Mouse (Mus musculus) liver, embryonic 16.5 days (tissue): ENCODE data around the gene Yipf1. TPM values are rescaled to one million over a fixed set of nuclear protein-coding genes. Genes with fewer than 3 reads are reported as not detected.

Experiments used
- ATAC-seq: fragments of 200-750 bp; cut with Nextera tagmentation; 2 replicates; pipeline ENCODE4 v1.8.0; 2017; ENCODE audit warnings: low read depth, mild to moderate bottlenecking, moderate number of reproducible peaks, moderate library complexity
- H3K27ac ChIP-seq: fragments of 300-500 bp; sonication (generic); 2 replicates; pipeline ENCODE4 v1.5.1; 2014; ENCODE audit warnings: mild to moderate bottlenecking, low read length
- H3K27me3 ChIP-seq: fragments of 300-500 bp; sonication (generic); 2 replicates; pipeline ENCODE4 v1.6.1; 2014; ENCODE audit warnings: low read depth, low read length, mixed read lengths; ENCODE audit not compliant: control insufficient read depth, insufficient read depth
- H3K36me3 ChIP-seq: fragments of 300-500 bp; sonication (generic); 2 replicates; pipeline ENCODE4 v1.6.1; 2014; ENCODE audit warnings: mild to moderate bottlenecking; ENCODE audit not compliant: control insufficient read depth, insufficient read depth
- H3K4me1 ChIP-seq: fragments of 300-500 bp; sonication (generic); 2 replicates; pipeline ENCODE4 v1.6.1; 2014; ENCODE audit warnings: low read depth, low read length, mixed read lengths; ENCODE audit not compliant: control insufficient read depth
- H3K4me2 ChIP-seq: fragments of 300-500 bp; sonication (generic); 2 replicates; pipeline ENCODE4 v1.6.1; 2014; ENCODE audit warnings: low read depth, low read length, mixed read lengths
- H3K4me3 ChIP-seq: fragments of 300-500 bp; sonication (generic); 2 replicates; pipeline ENCODE4 v1.5.1; 2014; ENCODE audit warnings: low read depth, mild to moderate bottlenecking, low read length
- H3K9ac ChIP-seq: fragments of 300-500 bp; sonication (generic); 2 replicates; pipeline ENCODE4 v1.6.1; 2014; ENCODE audit warnings: low read depth, low read length
- H3K9me3 ChIP-seq: fragments of 300-500 bp; sonication (generic); replicated peaks from 2 replicates; pipeline ENCODE4 v1.6.1; 2016; ENCODE audit warnings: low read length; ENCODE audit not compliant: control insufficient read depth
- WGBS: fragments of 180-500 bp; shearing (Covaris S2); extraction: QIAGEN DNeasy Blood & Tissue Kit; methylation state at CpG from one replicate; pipeline ENCODE4 v1.1.7; 2014; ENCODE audit not compliant: insufficient replicate concordance; 5-methylcytosine and 5-hydroxymethylcytosine counted together
- polyA plus RNA-seq: library from polyadenylated mRNA; unstranded; fragments of >200 nt; fragmentation: Nextera tagmentation; extraction: Ambion mirVana; gene quantifications from 2 replicates; pipeline ENCODE4 v1.2.1, GENCODE M21; 2015

The Yipf1 gene
- polyA plus RNA-seq, 1 experiment from 2014 or later = 22.4 TPM

- Histone ChIP-seq H3K4me3 (no peak overlapping the region), H3K4me2 (no peak overlapping the region), H3K27me3 (no peaks in the 10 kb centered on the region), H3K9me3 (no peaks in the 10 kb centered on the region), H3K4me1 (no peaks in the 10 kb centered on the region), H3K9ac (no peak overlapping the region), H3K36me3 (no peaks in the 10 kb centered on the region), H3K27ac (no peak overlapping the region)
- ATAC-seq = no peak
- 74% methylated on average over 5 of the region's 5 CpGs for WGBS
Observed at GRCm38 (mm10) chr4:107341354-107341753, 27.2 kb downstream of the Yipf1 start.

GRCm38 (mm10) chr4:107344612-107345011 is 30.4 kb downstream of the Yipf1 start:
- Histone ChIP-seq H3K36me3 (no peaks in the 10 kb centered on the region), H3K4me2 (no peak overlapping the region), H3K4me3 (no peak overlapping the region), H3K9ac (no peak overlapping the region), H3K27ac (no peak overlapping the region), H3K4me1 (no peaks in the 10 kb centered on the region), H3K27me3 (no peaks in the 10 kb centered on the region), H3K9me3 (no peaks in the 10 kb centered on the region)
- 82% methylated on average over 7 of the region's 7 CpGs for WGBS
- no peak for ATAC-seq

GRCm38 (mm10) chr4:107347221-107347620 is 33.1 kb downstream of the Yipf1 start:
- Histone ChIP-seq H3K27me3 (no peaks in the 10 kb centered on the region), H3K36me3 (no peaks in the 10 kb centered on the region), H3K27ac (no peak overlapping the region), H3K4me1 (no peaks in the 10 kb centered on the region), H3K9me3 (no peaks in the 10 kb centered on the region), H3K4me2 (no peak overlapping the region), H3K4me3 (no peak overlapping the region), H3K9ac (no peak overlapping the region)
- WGBS = 60% methylated on average over 6 of the region's 6 CpGs
- ATAC-seq = no peak

- no peak overlapping the region for H3K4me2 ChIP-seq
- no peak overlapping the region for H3K9ac ChIP-seq
- 70% methylated on average over 20 of the region's 20 CpGs for WGBS
- no peaks in the 10 kb centered on the region for H3K27me3 ChIP-seq
- no peak overlapping the region for H3K4me3 ChIP-seq
- H3K27ac ChIP-seq = no peak overlapping the region
- no peaks in the 10 kb centered on the region for H3K36me3 ChIP-seq
- 0 out of 2 replicates have a peak, but pooled peaks have one; percentile 13 for ATAC-seq
- no peaks in the 10 kb centered on the region for H3K9me3 ChIP-seq
- H3K4me1 ChIP-seq = no peaks in the 10 kb centered on the region
Observed at GRCm38 (mm10) chr4:107348529-107349310, 34.6 kb downstream of the Yipf1 start.

GRCm38 (mm10) chr4:107349311-107350008 is 35.3 kb downstream of the Yipf1 start:
- Histone ChIP-seq H3K36me3 (no peaks in the 10 kb centered on the region), H3K27me3 (no peaks in the 10 kb centered on the region), H3K4me1 (no peaks in the 10 kb centered on the region), H3K27ac (no peak overlapping the region), H3K9me3 (no peaks in the 10 kb centered on the region), H3K9ac (no peak overlapping the region), H3K4me3 (no peak overlapping the region), H3K4me2 (no peak overlapping the region)
- no peak for ATAC-seq
- WGBS = 65% methylated on average over 8 of the region's 8 CpGs

GRCm38 (mm10) chr4:107351368-107351767 is 37.2 kb downstream of the Yipf1 start:
- H3K4me3 ChIP-seq = no peak overlapping the region
- no peak overlapping the region for H3K27ac ChIP-seq
- no peak overlapping the region for H3K4me2 ChIP-seq
- no peaks in the 10 kb centered on the region for H3K36me3 ChIP-seq
- ATAC-seq = no peak
- no peaks in the 10 kb centered on the region for H3K4me1 ChIP-seq
- no peaks in the 10 kb centered on the region for H3K9me3 ChIP-seq
- H3K27me3 ChIP-seq = no peaks in the 10 kb centered on the region
- no peak overlapping the region for H3K9ac ChIP-seq

GRCm38 (mm10) chr4:107353612-107354011 is 39.4 kb downstream of the Yipf1 start:
- H3K4me1 ChIP-seq = no peaks in the 10 kb centered on the region
- no peaks in the 10 kb centered on the region for H3K9me3 ChIP-seq
- no peaks in the 10 kb centered on the region for H3K27me3 ChIP-seq
- WGBS = 54% methylated on average over 3 of the region's 3 CpGs
- H3K4me3 ChIP-seq = no peak overlapping the region
- no peak overlapping the region for H3K9ac ChIP-seq
- H3K4me2 ChIP-seq = no peak overlapping the region
- no peak overlapping the region for H3K27ac ChIP-seq
- H3K36me3 ChIP-seq = no peaks in the 10 kb centered on the region
- ATAC-seq = no peak

GRCm38 (mm10) chr4:107354126-107354525 is 40.0 kb downstream of the Yipf1 start:
- no peak overlapping the region for H3K27ac ChIP-seq
- H3K9ac ChIP-seq = no peak overlapping the region
- no peak for ATAC-seq
- H3K4me2 ChIP-seq = no peak overlapping the region
- H3K9me3 ChIP-seq = no peaks in the 10 kb centered on the region
- 76% methylated on average over 5 of the region's 5 CpGs for WGBS
- no peak overlapping the region for H3K4me3 ChIP-seq
- no peaks in the 10 kb centered on the region for H3K36me3 ChIP-seq
- no peaks in the 10 kb centered on the region for H3K27me3 ChIP-seq
- H3K4me1 ChIP-seq = no peaks in the 10 kb centered on the region

GRCm38 (mm10) chr4:107354543-107354942 is 40.4 kb downstream of the Yipf1 start:
- Histone ChIP-seq H3K4me2 (no peak overlapping the region), H3K4me3 (no peak overlapping the region), H3K27ac (no peak overlapping the region), H3K27me3 (no peaks in the 10 kb centered on the region), H3K4me1 (no peaks in the 10 kb centered on the region), H3K36me3 (no peaks in the 10 kb centered on the region), H3K9ac (no peak overlapping the region), H3K9me3 (no peaks in the 10 kb centered on the region)
- 54% methylated on average over 4 of the region's 4 CpGs for WGBS
- no peak for ATAC-seq
